Mouse (Mus musculus): ENCODE data around the gene Srgap1. TPM values are rescaled to one million over a fixed set of nuclear protein-coding genes. Genes with fewer than 3 reads are reported as not detected.

Gene Srgap1
- total RNA-seq, 2 experiments from 2014 or later: 1.6 TPM

GRCm38 (mm10) chr10:121759095-121759494, 288.0 kb downstream of the Srgap1 start:
- peak in 1 of 2 experiments; percentile 13 for DNase-seq

- no peak for DNase-seq
Measured at GRCm38 (mm10) chr10:121756677-121757076, 290.4 kb downstream of the Srgap1 start.

DNA sequence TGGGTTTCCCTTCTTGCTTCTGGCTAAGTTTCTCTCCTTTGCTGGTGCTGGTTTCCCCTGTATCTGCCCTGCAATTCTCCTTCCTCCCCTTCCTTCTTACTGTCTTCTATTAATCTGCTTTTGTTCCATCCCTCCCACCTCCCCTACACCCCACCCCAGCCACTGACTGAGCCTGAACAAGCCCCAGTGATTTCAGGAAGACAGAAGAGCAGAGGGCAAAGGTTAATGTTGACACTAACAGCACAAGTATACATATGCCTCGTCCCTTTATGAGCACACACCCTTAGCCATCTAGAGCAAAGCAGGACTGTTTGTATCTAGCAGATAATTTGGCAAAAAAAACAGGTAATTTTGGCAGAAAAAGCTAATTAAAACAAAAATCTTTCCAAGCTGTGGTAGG, 291.3 kb downstream of the Srgap1 start:
- no peak for DNase-seq

DNA sequence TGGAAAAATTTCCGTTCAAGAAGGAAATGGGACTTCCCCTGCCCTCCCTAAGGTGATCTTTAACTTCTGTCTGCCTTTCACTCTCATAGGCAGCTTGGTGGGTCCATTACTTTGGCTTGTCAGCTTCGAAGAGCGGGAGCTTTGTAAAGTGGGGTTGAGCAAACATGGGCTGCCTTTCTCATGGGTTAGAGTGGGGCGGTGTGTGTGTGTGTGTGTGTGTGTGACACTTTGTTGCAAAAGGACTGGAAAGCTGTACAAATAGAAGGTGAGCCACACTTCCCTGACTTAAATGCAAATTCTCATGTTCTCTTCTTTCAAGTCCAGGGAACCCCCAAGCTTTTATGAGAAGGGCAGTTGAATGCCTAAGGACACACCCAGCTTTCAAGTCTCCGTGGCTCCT, 292.9 kb downstream of the Srgap1 start:
- no peak for DNase-seq

- peak in 1 of 2 experiments; percentile 11 for DNase-seq
Measured at GRCm38 (mm10) chr10:121750175-121750574, 296.9 kb downstream of the Srgap1 start.

GRCm38 (mm10) chr10:121742336-121742735, 304.8 kb downstream of the Srgap1 start:
- DNase-seq: no peak

DNA sequence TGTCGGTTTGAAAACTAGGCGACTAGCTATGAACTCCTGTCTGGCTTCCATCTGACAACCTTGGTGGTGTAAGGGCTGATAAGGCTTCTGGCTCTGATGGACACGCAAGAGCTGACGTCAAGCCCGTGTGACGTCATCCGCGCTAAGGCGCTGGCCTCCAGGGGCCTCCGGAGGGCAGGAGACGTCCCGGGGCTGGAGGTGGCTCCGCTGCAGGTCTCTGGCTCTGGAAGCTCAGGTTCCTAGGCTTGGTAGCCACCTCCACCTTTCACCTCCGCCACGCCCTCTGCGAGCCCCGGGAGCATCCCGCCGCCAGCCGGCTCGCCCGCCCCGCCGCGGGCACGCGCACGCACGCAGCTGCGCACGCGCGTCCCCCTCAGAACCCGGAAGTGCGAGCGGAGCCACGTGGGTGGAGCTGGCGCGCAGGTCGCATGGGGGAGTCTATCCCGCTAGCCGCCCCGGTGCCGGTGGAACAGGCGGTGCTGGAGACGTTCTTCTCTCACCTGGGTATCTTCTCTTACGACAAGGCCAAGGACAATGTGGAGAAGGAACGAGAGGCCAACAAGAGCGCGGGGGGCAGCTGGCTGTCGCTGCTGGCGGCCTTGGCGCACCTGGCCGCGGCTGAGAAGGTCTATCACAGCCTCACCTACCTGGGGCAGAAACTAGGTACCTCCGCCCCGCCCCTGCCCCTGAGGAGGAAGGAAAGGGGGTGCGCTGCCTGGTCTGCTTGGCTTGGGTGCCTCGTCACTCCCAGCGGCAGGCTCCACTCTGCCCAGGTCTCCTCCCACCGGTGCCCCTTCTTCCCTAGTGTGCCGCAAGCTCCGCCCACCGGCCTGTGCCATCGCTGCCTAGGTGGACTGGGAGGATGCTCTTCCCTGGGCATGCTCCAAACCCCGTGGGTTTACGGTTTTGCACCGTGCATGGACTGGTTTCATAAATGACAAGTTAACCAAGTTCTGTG, 307.3 kb downstream of the Srgap1 start, which contains the start of gene BC048403:
Gene BC048403, plus strand, starts transcription at position 390 of the 958 bp plus-strand sequence.
- peak; percentile 89 for DNase-seq

DNA sequence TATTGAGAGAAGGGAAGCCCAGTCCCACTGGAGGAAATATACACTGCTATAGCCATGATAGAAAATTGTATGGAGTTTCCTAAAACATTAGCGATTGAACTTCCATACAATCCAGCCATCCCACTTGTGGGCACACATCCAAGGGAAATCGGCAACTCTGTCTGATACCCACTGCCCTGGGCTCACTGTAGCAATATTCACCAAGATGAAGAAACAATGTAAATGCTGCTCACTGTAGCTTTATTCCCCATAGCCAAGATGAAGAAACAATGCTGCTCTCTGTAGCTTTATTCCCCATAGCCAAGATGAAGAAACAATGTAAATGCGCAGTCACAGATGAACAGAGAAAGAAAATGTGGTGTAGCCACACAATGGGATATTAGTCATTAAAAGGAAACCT, 309.9 kb downstream of the Srgap1 start:
- no peak for DNase-seq

- DNase-seq: no peak
Measured at GRCm38 (mm10) chr10:121732542-121732941, 314.6 kb downstream of the Srgap1 start.

DNA sequence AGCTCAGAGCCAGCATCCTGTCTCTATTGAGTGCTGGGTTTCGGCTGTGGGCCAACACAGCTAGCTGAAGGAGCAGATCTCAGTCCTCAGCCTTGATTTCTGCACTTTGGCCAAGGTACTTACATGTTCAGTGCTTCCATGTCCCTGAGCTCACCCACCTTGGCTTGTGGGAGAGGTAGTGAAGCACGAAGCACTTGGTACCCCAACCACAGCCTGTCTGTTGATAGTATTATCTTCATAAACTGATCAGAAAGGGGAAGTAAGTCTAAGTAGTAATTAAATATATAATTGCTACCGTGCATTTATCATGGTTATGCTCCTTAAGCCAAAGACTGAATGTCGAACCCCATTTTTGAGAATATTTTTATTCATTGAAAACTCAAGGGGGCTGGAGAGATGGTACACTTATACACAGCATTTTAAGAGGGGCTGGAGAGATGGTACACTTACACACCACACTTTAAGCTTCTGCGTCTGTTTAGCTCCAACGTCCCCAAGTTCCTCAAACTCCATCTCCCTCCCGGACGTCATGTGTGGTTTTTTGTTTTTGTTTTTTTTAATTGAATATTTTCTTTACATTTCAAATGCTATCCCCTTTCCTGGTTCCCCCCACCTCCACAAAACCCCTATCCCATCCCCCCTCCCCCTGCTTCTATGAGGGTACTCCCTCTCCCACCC, 315.9 kb downstream of the Srgap1 start:
- no peak for DNase-seq

Other genes with a start within 250 kb of the Srgap1 start
- gene Rxylt1, start 50.1 kb upstream of the Srgap1 start, total RNA-seq (2021): 10 to 100 TPM; 37.9 to 38.0 TPM

Data from heart, adult 18-20 months (tissue).